Comparison of ENCODE assay signal across 8 mouse cellular contexts in the genomic region with DNA sequence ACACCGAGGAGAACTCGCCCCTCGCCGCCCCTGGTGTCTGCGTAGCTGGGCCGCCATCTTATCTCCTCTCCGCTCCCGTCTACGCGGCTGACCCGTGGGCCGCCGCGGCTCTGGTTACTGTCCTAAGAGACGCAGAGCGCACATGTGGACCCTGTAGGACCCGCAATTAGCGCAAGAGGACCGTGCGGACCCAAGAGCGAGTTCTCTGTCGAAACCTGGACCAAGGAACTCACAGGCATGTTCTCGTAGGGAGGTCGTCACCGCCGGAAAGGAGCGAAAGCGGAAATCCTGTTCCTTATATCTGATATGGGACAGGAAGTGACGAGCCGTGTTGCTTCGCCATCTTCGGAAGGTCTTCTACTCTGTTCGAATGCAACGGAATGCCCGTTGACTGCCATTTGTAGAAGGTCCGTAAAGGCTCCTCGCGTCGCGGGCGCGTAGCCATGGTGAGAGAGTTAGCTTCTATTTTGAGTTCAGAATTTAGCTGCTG. TPM values are rescaled to one million over a fixed set of nuclear protein-coding genes. Genes with fewer than 3 reads are reported as not detected.
DNase-seq lines count a peak whose midpoint lies in the region; ATAC-seq and TF ChIP-seq lines count a peak whose summit lies in the region.

TSS of gene Rps27 (minus strand) at position 275 of the 490 bp plus-strand sequence.
TSS of gene Rab13 (plus strand) at position 319 of the 490 bp plus-strand sequence.

- DNase-seq in gastrocnemius, adult 8-10 months (ENCODE audit: low spot score in 2 of 2), result peak; percentile 84 to 85
- DNase-seq in induced T-regulatory cell, adult 2 months (ENCODE audit: low read depth), result peak; percentile 97
- peak; percentile 86 to 95 for DNase-seq in left cerebral cortex, adult 9 months (ENCODE audit: low spot score in 2 of 2)
- DNase-seq in right cerebral cortex, postnatal 14 days, result peak; percentile 83
- DNase-seq in urinary bladder, postnatal 36 days (ENCODE audit: low spot score in 2 of 2), result peak; percentile 88 to 89

- peak; percentile 95 for ATAC-seq in activated CD4-positive, CD25-positive, alpha-beta regulatory T cell, adult 4 months
- ATAC-seq in megakaryocyte progenitor cell, adult 5-6 weeks (replicated peaks; ENCODE audit: poor library complexity), result peak; percentile 94

- peak within 1 kb of the TSS; percentile 58 for H3K4me3 ChIP-seq in cortical plate, adult 2 months (ENCODE audit: insufficient read depth, low read length)

- peaks cover 8% of the 10 kb centered on the region; the same call in 1 of the 2 replicates for H3K4me1 ChIP-seq in cortical plate, adult 2 months (ENCODE audit: control insufficient read depth, insufficient read depth, low read length)

- no peak for TF ChIP-seq CTCF in cortical plate, adult 2 months (IDR thresholded peaks at IDR 0.05; ENCODE audit: extremely low read depth, insufficient read depth, low read length)

- H3K27ac ChIP-seq in cortical plate, adult 2 months (ENCODE audit: insufficient read depth, low read length), result peak within 1 kb of the TSS; percentile 79

- TF ChIP-seq POLR2A in cortical plate, adult 2 months (IDR thresholded peaks at IDR 0.05; ENCODE audit: extremely low read depth, insufficient read depth, low read length), result peak; percentile 100

RNA-seq across cellular contexts. Expression of gene Rps27, which starts in this region (rescaled TPM):
- 1,000 to 10,000 TPM; 7,353 to 7,820 TPM for polyA plus RNA-seq in activated CD4-positive, CD25-positive, alpha-beta regulatory T cell, adult 4 months (2017; shearing (Covaris generic))
- polyA plus RNA-seq in cortical plate, adult 2 months (2012; rRNA removed), result 1,605 and 1,617 TPM in 2 replicates
- 1,000 to 10,000 TPM; 1,066 to 1,242 (median 1,083) TPM for total RNA-seq in gastrocnemius, adult 8-10 months (2022)
- 3,216 and 3,430 TPM in 2 replicates for total RNA-seq in megakaryocyte progenitor cell, adult 5-6 weeks (2015)
- total RNA-seq in megakaryocyte progenitor cell, adult 5-6 weeks (2017), result 4,924 and 5,654 TPM in 2 replicates

RNA-seq across cellular contexts. Expression of gene Rab13, which starts in this region (rescaled TPM):
- under 1 TPM in 1 of 2 experiments, not detected in 1; 0.62 TPM for polyA plus RNA-seq in activated CD4-positive, CD25-positive, alpha-beta regulatory T cell, adult 4 months (2017; shearing (Covaris generic))
- 9.5 and 9.8 TPM in 2 replicates for polyA plus RNA-seq in cortical plate, adult 2 months (2012; rRNA removed)
- total RNA-seq in gastrocnemius, adult 8-10 months (2022), result 10 to 100 TPM in 1 of 4 experiments, 1 to 10 TPM in 3; 5.7 to 11.6 (median 8.8) TPM
- total RNA-seq in megakaryocyte progenitor cell, adult 5-6 weeks (2015), result 0.61 and 1.4 TPM in 2 replicates
- 1.2 and 1.6 TPM in 2 replicates for total RNA-seq in megakaryocyte progenitor cell, adult 5-6 weeks (2017)

Comparison
In these comparisons a context has a peak if more than half of its experiments do, and no peak if none do; other contexts are left out.
1. Peak in every context shown above with its lines: DNase-seq, ATAC-seq, H3K4me3 ChIP-seq and H3K27ac ChIP-seq.